Comparison of ENCODE assay signal across 11 mouse cellular contexts in the genomic region with DNA sequence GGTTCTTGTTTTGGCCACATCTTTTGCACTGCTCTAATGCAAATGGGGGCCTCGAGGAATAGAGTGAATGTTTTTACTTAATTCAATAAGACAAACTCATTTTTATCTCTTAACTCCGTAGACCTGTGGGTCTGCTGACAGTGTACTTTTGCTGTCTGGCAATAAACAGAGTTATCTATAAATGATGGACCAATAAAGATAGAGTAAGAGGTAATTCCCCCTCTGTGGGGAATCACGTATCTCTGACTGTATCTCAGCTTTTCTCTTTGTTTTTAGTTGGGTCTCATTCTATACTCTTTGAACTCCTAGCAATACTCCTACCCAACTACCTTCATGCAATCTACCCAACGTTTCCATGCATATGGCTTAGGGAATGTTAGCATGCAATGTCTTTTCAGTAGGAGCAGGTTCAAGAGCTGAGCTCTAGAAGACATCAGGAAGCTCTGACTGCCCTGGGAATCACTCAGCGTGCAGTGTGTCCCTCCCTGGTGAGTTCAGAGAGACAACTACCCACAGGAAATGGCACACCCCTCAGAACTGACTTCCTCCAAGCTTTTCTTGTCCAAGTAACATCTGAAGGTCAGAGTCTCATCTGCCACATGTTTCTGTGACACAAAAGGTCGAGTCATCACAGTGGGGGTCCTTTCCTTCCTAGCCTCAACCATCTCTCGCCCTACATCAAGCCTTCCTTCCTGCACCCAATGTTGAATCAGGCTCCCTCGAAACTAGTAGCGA.
A peak's percentile ranks its signal among the peaks of the same experiment; 100 is the strongest.
DNase-seq lines count a peak whose midpoint lies in the region; ATAC-seq and TF ChIP-seq lines count a peak whose summit lies in the region.
"Had no signal": no experiment of that assay in that cellular context is flagged by ENCODE, and none has a peak within 500 bp of the region (broad histone marks: within the 10 kb centered on the region; RNA-seq: fewer than 3 reads in every experiment).

No protein-coding gene starts in this region.

- H3K79me2 ChIP-seq in heart, adult 2 months (replicated peaks; ENCODE audit: control insufficient read depth, insufficient read depth, low read length): no peaks in the 10 kb centered on the region

- no peaks in the 10 kb centered on the region; the same call in 1 of the 2 replicates for H3K36me3 ChIP-seq in heart, adult 2 months (ENCODE audit: control insufficient read depth, insufficient read depth, low read length)
- H3K36me3 ChIP-seq in heart, embryonic 12.5 days: no peaks in the 10 kb centered on the region

- 0 out of 2 replicates have a peak, but pooled peaks have one; percentile 41 for TF ChIP-seq EP300 in heart, adult 2 months (IDR thresholded peaks at IDR 0.05; ENCODE audit: insufficient read depth, low read depth, low read length)

- 47% methylated on average over 9 of the region's 9 CpGs for WGBS in heart, adult 2 months
- WGBS in heart, embryonic 12.5 days: 63% methylated on average over 9 of the region's 9 CpGs

- peaks cover 13% of the 10 kb centered on the region for H3K4me1 ChIP-seq in heart, adult 2 months (ENCODE audit: control insufficient read depth, insufficient read depth, low read length)
- no peaks in the 10 kb centered on the region for H3K4me1 ChIP-seq in heart, embryonic 12.5 days (replicated peaks)

- TF ChIP-seq CTCF in heart, adult 2 months (IDR thresholded peaks at IDR 0.05): no peak

- no peaks in the 10 kb centered on the region for H3K27me3 ChIP-seq in heart, adult 2 months (ENCODE audit: control insufficient read depth, insufficient read depth, low read length)
- no peaks in the 10 kb centered on the region for H3K27me3 ChIP-seq in heart, embryonic 12.5 days (replicated peaks)

- peak overlapping the region; percentile 69 for H3K27ac ChIP-seq in heart, adult 2 months
- H3K27ac ChIP-seq in heart, embryonic 12.5 days (ENCODE audit: poor library complexity, severe bottlenecking): no peak overlapping the region
- H3K27ac ChIP-seq: liver, embryonic 14.5 days had no signal

- peak in 1 of 2 experiments; percentile 48 for DNase-seq in heart, adult 2 months
- peak; percentile 40 for DNase-seq in CD4-positive helper T cell, adult 2 months (ENCODE audit: low read depth, low spot score)
- peak; percentile 70 for DNase-seq in ZHBTc4 (ENCODE audit: low read depth, low spot score)
- DNase-seq in lung, postnatal 25 days (ENCODE audit: low spot score): peak; percentile 70
- no peak for DNase-seq in right cerebral cortex, adult 18-20 months
- no peak for DNase-seq in left cerebral cortex, adult 8-10 months (ENCODE audit: low spot score in 2 of 2)
- DNase-seq: forebrain, postnatal 0 days; retina, postnatal 1 day; thymus, adult 2 months had no signal

- intact Hi-C loops in heart, adult 2 months (cut with DNase I): loop anchor here (2.0 kb wide), 1 partner anchor 74 kb away; no protein-coding TSS in a partner anchor

- H3K4me2 ChIP-seq in heart, embryonic 12.5 days: no peak overlapping the region

- no peaks in the 10 kb centered on the region for H3K9me3 ChIP-seq in heart, embryonic 12.5 days (replicated peaks)

- TF ChIP-seq POLR2A in heart, adult 2 months (IDR thresholded peaks at IDR 0.05; ENCODE audit: insufficient read depth, low read depth, low read length): no peak

- no peak for ATAC-seq in heart, embryonic 12.5 days (ENCODE audit: insufficient number of reproducible peaks, low FRiP score)
- ATAC-seq: forebrain, postnatal 0 days had no signal

- no peak overlapping the region for H3K4me3 ChIP-seq in heart, adult 2 months
- no peak overlapping the region for H3K4me3 ChIP-seq in heart, embryonic 12.5 days

- no peak overlapping the region for H3K9ac ChIP-seq in heart, adult 2 months (ENCODE audit: low read depth, low read length)
- H3K9ac ChIP-seq in heart, embryonic 12.5 days: no peak overlapping the region
- H3K9ac ChIP-seq: forebrain, postnatal 0 days; liver, embryonic 14.5 days had no signal

Comparison
In these comparisons a context has a peak if more than half of its experiments do, and no peak if none do; other contexts are left out.
1. DNase-seq: peak in CD4-positive helper T cell, adult 2 months (single experiment), ZHBTc4 (single experiment) and lung, postnatal 25 days (single experiment); none in right cerebral cortex, adult 18-20 months (single experiment) and left cerebral cortex, adult 8-10 months (0 of 2).